Mouse (Mus musculus) left cerebral cortex, postnatal 25 days (tissue): ENCODE measurements around the gene Gpr101. TPM values are rescaled to one million over a fixed set of nuclear protein-coding genes. Genes with fewer than 3 reads are reported as not detected.

Source experiments
- DNase-seq, 2 experiments: peaks; one replicate each; pipeline ENCODE4 v3.0.0; 2022; ENCODE audit warnings: low spot score in 2 of 2, mixed read lengths in 1 of 2
- intact Hi-C: fragments of 180-260 bp; cut with DNase I; formaldehyde crosslinking; loops from one replicate; pipeline ENCODE4 v1.15.1; 2025
- total RNA-seq, 2 experiments: library from RNA; stranded (reverse); gene quantifications; 2 replicates each; pipeline ENCODE4 v1.2.3; 2021

Gene Gpr101
- total RNA-seq = 1 to 10 TPM; 4.5 to 6.3 TPM

- intact Hi-C loops = no loop called here
- peak in 1 of 2 experiments; percentile 11 for DNase-seq
Observed at GRCm38 (mm10) chrX:57503634-57504033, at the start of gene Gpr101. Gene Gpr101, minus strand, starts transcription at chrX:57503757.

DNA sequence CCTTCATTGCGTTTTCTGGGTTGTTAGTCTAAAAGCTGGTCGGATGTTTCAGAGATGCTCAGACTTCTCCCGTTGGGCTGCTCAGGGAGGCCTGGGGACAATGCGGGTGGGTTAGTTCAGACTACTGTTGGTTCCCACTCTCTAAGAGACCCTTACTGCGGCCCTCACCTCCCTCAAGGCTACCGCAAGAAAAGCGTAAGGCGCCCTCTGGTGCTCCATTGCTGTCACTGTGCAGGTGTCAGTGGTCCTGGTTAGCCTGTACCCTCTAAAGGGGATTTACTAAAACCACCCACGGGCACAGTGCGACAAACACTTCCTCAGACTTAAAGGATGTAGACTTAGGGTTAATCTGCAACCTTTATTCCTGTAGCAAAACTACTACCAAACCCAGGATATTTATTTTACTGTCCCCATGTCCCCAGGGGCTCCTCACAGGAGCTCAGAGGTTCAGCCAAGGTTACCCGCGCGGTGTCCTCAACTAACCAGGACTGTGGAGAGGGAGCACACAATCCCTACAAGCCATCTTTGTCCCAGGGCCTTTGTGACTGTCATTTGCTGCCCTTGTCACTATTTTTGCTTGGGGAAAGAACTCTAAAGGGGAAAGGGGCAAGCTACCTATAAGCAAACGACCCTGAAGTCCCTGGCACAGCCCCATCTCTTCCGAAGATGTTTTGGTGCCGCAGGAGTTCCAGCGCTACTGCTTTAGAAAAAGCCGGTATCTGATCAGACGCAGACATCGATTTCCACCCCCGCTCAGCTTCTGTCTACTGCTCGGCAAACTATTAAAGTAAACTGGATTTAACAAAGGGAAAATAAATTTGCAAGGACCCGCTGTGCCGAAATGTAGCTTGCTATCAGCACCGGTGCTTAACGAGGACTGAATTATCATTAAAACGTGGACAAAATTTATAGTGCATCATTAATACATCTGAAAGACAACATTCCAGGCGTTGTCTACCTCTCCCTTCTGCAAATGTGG, 17.8 kb upstream of the Gpr101 start:
- DNase-seq = peak in 1 of 2 experiments; percentile 1
- intact Hi-C loops = no loop called here

GRCm38 (mm10) chrX:57506247-57506646, 2.7 kb upstream of the Gpr101 start:
- DNase-seq = no peak
- intact Hi-C loops = no loop called here

Other genes with a start within 250 kb of the Gpr101 start
- 10 to 100 TPM in 1 of 2 experiments, 1 to 10 TPM in 1; 8.1 to 13.0 TPM for gene Arhgef6, start 165.0 kb downstream of the Gpr101 start, total RNA-seq
- 10 to 100 TPM; 43.1 to 45.5 TPM for gene Rbmx, start 110.7 kb downstream of the Gpr101 start, total RNA-seq
- not detected for gene Gm364, start 94.6 kb downstream of the Gpr101 start, total RNA-seq